Mouse (Mus musculus) hindbrain, embryonic 10.5 days (tissue): ENCODE results near the gene Plac9a. TPM values are rescaled to one million over a fixed set of nuclear protein-coding genes. Genes with fewer than 3 reads are reported as not detected.

Source experiments
- DNase-seq: peaks from one replicate; pipeline ENCODE4 v3.0.0-alpha.2; 2017; ENCODE audit warnings: low spot score
- H3K27ac ChIP-seq: fragments of 300-500 bp; sonication (generic); 2 replicates; pipeline ENCODE4 v1.5.1; 2016; ENCODE audit warnings: mild to moderate bottlenecking, moderate library complexity
- H3K27me3 ChIP-seq: fragments of 300-500 bp; sonication (generic); 2 replicates; pipeline ENCODE4 v1.6.1; 2016; ENCODE audit warnings: mild to moderate bottlenecking; ENCODE audit not compliant: poor library complexity, insufficient read depth, severe bottlenecking
- H3K36me3 ChIP-seq: fragments of 300-500 bp; sonication (generic); 2 replicates; pipeline ENCODE4 v1.6.1; 2016; ENCODE audit warnings: mild to moderate bottlenecking, moderate library complexity
- H3K4me1 ChIP-seq: fragments of 300-500 bp; sonication (generic); replicated peaks from 2 replicates; pipeline ENCODE4 v1.6.1; 2016; ENCODE audit warnings: mild to moderate bottlenecking
- H3K4me3 ChIP-seq: fragments of 300-500 bp; sonication (generic); 2 replicates; pipeline ENCODE4 v1.5.1; 2016; ENCODE audit warnings: mild to moderate bottlenecking, moderate library complexity
- H3K9me3 ChIP-seq: fragments of 300-500 bp; sonication (generic); 2 replicates; pipeline ENCODE4 v1.6.1; 2016; ENCODE audit warnings: mild to moderate bottlenecking, moderate library complexity
- WGBS: fragments of 180-500 bp; shearing (Covaris S2); methylation state at CpG from one replicate; pipeline ENCODE4 v1.1.7; 2016; 5-methylcytosine and 5-hydroxymethylcytosine counted together
- polyA plus RNA-seq: library from polyadenylated mRNA; unstranded; fragments of >200 nt; fragmentation: Nextera tagmentation; extraction: Ambion mirVana; gene quantifications from 2 replicates; pipeline ENCODE4 v1.2.1, GENCODE M21; 2016

The Plac9a gene
- polyA plus RNA-seq, 1 experiment from 2014 or later = not detected

DNA sequence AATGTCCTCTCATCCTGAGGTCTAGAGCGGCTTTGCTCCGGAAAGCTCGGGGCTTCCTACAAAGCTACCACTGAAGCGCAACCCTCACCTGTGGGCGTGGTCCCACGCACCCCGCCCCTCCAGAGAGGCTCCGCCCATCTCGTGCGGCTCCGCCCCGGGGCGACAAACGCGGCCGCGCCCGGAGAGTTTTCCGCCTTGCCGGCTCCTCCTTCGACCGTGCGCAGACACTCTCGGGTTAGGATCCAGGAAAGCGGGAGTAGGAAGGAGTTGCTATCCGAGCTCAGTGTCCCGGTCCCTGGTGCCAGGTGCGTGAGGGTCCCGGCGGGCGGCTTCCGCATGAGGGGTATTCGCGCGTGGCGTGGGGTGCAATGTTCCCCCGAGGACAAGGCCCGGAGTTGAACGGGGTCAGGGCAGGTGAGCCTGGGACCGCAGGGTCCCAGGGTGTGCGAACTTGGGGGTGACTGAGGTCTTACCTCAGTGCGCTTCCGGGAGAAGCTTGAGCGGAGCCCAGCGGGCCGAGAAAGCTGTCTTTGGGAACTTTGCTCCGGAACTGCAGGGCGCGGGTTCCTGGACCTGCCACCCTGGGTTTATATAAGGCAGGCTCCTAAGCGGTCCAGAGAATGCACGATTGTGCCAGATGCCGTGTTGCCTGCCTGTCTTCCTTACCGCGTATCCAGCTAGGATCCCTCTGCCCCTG, 60.8 kb downstream of the Plac9a start, which contains the start of gene Anxa11:
Anxa11 (plus strand) TSS at position 166 of the 697 bp plus-strand sequence.
- WGBS = under 1% methylated on average over 54 of the region's 54 CpGs
- H3K4me3 ChIP-seq = peak within 1 kb of the TSS; percentile 67
- H3K27ac ChIP-seq = peak within 1 kb of the TSS; percentile 70

DNA sequence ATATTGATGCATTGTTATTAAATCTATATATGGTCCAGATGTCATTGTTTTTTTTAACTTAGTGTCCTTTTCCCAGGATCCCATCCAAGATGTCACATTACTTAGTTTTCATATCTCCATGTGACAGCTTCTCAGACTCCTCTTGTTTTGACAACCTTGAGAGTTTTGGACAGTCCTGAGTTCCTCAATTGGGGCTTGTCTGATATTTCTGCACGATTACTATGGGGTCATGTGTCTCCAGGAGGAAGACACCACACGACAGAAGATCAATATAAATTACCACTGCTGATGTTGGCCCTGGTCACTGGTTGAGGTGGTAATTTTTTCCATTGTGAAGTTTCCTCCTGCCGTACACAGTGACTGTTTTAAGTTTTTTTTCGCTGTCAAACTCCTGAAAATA, 61.3 kb downstream of the Plac9a start:
- WGBS = 1% methylated on average over 4 of the region's 4 CpGs
- no peaks in the 10 kb centered on the region for H3K36me3 ChIP-seq
- no peak for DNase-seq
- peaks cover 62% of the 10 kb centered on the region for H3K27me3 ChIP-seq
- H3K9me3 ChIP-seq = no peaks in the 10 kb centered on the region
- no peak overlapping the region for H3K27ac ChIP-seq
- H3K4me3 ChIP-seq = peak overlapping the region; percentile 67
- peaks cover 19% of the 10 kb centered on the region for H3K4me1 ChIP-seq

More for the DNA sequence above, 60.8 kb downstream of the Plac9a start, which contains the start of gene Anxa11:
- H3K9me3 ChIP-seq = no peaks in the 10 kb centered on the region
- H3K4me1 ChIP-seq = peaks cover 23% of the 10 kb centered on the region
- peaks cover 66% of the 10 kb centered on the region for H3K27me3 ChIP-seq
- DNase-seq = peak; percentile 69
- H3K36me3 ChIP-seq = no peaks in the 10 kb centered on the region

DNA sequence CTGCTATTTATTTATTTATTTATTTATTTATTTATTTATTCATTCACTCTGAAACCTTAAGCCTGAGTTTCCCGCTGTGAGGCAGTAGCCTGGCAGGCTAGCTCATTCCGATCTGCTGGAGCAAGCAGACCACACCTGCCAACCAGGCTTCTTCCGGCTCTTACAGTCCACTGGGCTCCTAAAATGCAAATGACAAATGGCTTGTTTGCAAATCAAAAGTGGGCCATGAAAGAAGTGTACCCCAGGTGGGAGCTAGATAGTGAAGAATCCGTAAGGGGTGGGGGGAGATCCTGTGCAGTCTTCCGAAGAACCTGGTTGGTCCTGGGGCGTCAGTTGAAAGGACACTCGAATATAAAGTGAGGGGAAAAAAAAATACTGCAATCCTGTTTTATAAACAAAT, 61.9 kb downstream of the Plac9a start:
- no peak for DNase-seq
- 5% methylated on average over 7 of the region's 7 CpGs for WGBS
- H3K36me3 ChIP-seq = no peaks in the 10 kb centered on the region
- H3K9me3 ChIP-seq = no peaks in the 10 kb centered on the region
- peaks cover 56% of the 10 kb centered on the region for H3K27me3 ChIP-seq
- no peak overlapping the region for H3K27ac ChIP-seq
- H3K4me1 ChIP-seq = peaks cover 19% of the 10 kb centered on the region
- no peak overlapping the region for H3K4me3 ChIP-seq

DNA sequence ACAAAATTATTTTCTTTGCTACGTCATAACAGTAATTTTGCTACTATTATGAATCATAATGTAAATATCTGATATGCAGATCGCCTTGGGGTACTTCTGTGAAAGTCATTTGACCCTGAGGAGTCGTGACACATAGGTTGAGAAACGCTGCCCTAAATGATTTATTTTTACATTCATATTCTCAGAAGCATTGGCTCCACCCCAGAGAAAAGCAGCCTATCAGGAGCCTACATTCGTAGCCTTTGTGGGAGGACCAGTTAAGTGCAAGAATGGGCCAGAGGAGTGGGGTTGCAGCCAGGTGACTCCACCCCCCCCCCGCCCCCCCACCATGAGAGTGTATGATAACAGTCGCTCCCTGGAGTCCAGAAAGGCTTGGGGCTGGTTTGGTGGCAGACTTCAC, 63.1 kb downstream of the Plac9a start:
- Histone ChIP-seq H3K27me3 (peaks cover 45% of the 10 kb centered on the region), H3K4me3 (no peak overlapping the region), H3K4me1 (peaks cover 19% of the 10 kb centered on the region), H3K36me3 (no peaks in the 10 kb centered on the region), H3K27ac (no peak overlapping the region), H3K9me3 (no peaks in the 10 kb centered on the region)
- no peak for DNase-seq
- 77% methylated on average over 7 of the region's 7 CpGs for WGBS

DNA sequence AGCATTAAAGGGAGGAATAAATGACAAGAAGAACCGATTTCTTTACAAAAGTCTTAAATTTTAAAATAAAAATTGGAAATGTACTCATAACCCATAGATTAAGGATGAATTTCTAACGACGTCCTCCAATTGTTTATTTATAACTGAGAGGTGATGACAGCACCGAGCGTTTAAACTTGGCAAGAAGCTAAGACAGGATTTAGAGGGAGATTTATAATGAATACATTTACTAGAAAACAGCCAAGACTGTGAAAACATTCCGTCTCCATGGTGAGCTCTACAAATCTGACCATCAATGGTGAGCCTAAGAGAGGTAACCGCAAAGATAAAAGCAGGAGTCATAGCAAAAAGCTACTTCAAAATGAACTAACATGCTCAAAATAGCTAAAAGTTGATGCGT, 64.5 kb downstream of the Plac9a start:
- no peak overlapping the region for H3K4me3 ChIP-seq
- WGBS = 78% methylated on average over 8 of the region's 8 CpGs
- no peak for DNase-seq

More for the DNA sequence above, 64.5 kb downstream of the Plac9a start:
- Histone ChIP-seq H3K27me3 (peaks cover 31% of the 10 kb centered on the region), H3K4me1 (peaks cover 19% of the 10 kb centered on the region), H3K9me3 (no peaks in the 10 kb centered on the region), H3K36me3 (no peaks in the 10 kb centered on the region), H3K27ac (no peak overlapping the region)

Other genes starting within 250 kb of the Plac9a start
- gene Ppif, start 208.9 kb downstream of the Plac9a start, polyA plus RNA-seq = 47.3 and 55.7 TPM in 2 replicates
- gene Zcchc24, start 134.1 kb downstream of the Plac9a start, polyA plus RNA-seq = 8.5 and 10.5 TPM in 2 replicates
- 4.2 and 4.4 TPM in 2 replicates for gene Anxa11, start 60.9 kb downstream of the Plac9a start, polyA plus RNA-seq
- gene Tmem254a, start 24.6 kb upstream of the Plac9a start, polyA plus RNA-seq = 1.9 and 3.9 TPM in 2 replicates
- not detected in 2 replicates for gene Cphx1, start 35.2 kb upstream of the Plac9a start, polyA plus RNA-seq
- 4.6 and 4.7 TPM in 2 replicates for gene Duxbl1, start 75.5 kb upstream of the Plac9a start, polyA plus RNA-seq
- 0.93 TPM in 1 of 2 replicates, not detected in the other for gene Gm9780, start 139.6 kb upstream of the Plac9a start, polyA plus RNA-seq
- 18.4 and 22.4 TPM in 2 replicates for gene Tmem254c, start 164.3 kb upstream of the Plac9a start, polyA plus RNA-seq
- gene Cphx2, start 178.4 kb upstream of the Plac9a start, polyA plus RNA-seq = not detected in 2 replicates
- not detected in 2 replicates for gene Cphx3, start 179.2 kb upstream of the Plac9a start, polyA plus RNA-seq
- gene Duxbl2, start 215.2 kb upstream of the Plac9a start, polyA plus RNA-seq = not detected in 2 replicates